Mouse (Mus musculus): ENCODE measurements around the gene P2rx1.

GRCm38 (mm10) chr11:72974995-72975503, 23.9 kb upstream of the P2rx1 start:
- TF ChIP-seq TAL1 (IDR thresholded peaks at IDR 0.05; ENCODE audit: low read length) (no peak), GATA1 (IDR thresholded peaks at IDR 0.05; ENCODE audit: low read length) (no peak)

All from erythroblast, embryonic 14.5 days (primary cell).